Mouse (Mus musculus) hindbrain, embryonic 15.5 days (tissue): Measurements from ENCODE around the gene Camta1. TPM values are rescaled to one million over a fixed set of nuclear protein-coding genes. Genes with fewer than 3 reads are reported as not detected.

ENCODE experiments used
- ATAC-seq: fragments of 200-750 bp; cut with Nextera tagmentation; 2 replicates; pipeline ENCODE4 v1.8.0; 2017; ENCODE audit warnings: low read depth, moderate number of reproducible peaks, moderate TSS enrichment; ENCODE audit not compliant: low FRiP score
- H3K27ac ChIP-seq: fragments of 300-500 bp; sonication (generic); replicated peaks from 2 replicates; pipeline ENCODE4 v1.5.1; 2015; ENCODE audit warnings: mild to moderate bottlenecking, inconsistent platforms
- H3K27me3 ChIP-seq: fragments of 300-500 bp; sonication (generic); 2 replicates; pipeline ENCODE4 v1.6.1; 2015; ENCODE audit warnings: control low read depth, inconsistent platforms
- H3K36me3 ChIP-seq: fragments of 300-500 bp; sonication (generic); 2 replicates; pipeline ENCODE4 v1.6.1; 2015; ENCODE audit warnings: control low read depth, inconsistent platforms
- H3K4me1 ChIP-seq: fragments of 300-500 bp; sonication (generic); replicated peaks from 2 replicates; pipeline ENCODE4 v1.6.1; 2015; ENCODE audit warnings: control low read depth, inconsistent platforms
- H3K4me2 ChIP-seq: fragments of 300-500 bp; sonication (generic); 2 replicates; pipeline ENCODE4 v1.6.1; 2015; ENCODE audit warnings: moderate library complexity, mild to moderate bottlenecking, inconsistent platforms
- H3K4me3 ChIP-seq: fragments of 300-500 bp; sonication (generic); 2 replicates; pipeline ENCODE4 v1.5.1; 2015; ENCODE audit warnings: mild to moderate bottlenecking, inconsistent platforms
- H3K9ac ChIP-seq: fragments of 300-500 bp; sonication (generic); 2 replicates; pipeline ENCODE4 v1.6.1; 2015; ENCODE audit warnings: inconsistent platforms
- H3K9me3 ChIP-seq: fragments of 300-500 bp; sonication (generic); 2 replicates; pipeline ENCODE4 v1.6.1; 2016; ENCODE audit warnings: control low read depth, inconsistent platforms
- WGBS: fragments of 180-500 bp; shearing (Covaris S2); methylation state at CpG from one replicate; pipeline ENCODE4 v1.1.7; 2015; 5-methylcytosine and 5-hydroxymethylcytosine counted together
- polyA plus RNA-seq: library from polyadenylated mRNA; unstranded; fragments of >200 nt; fragmentation: Nextera tagmentation; extraction: Ambion mirVana; gene quantifications from 2 replicates; pipeline ENCODE4 v1.2.1, GENCODE M21; 2015

Gene Camta1
- polyA plus RNA-seq, 1 experiment from 2014 or later: 150 TPM

DNA sequence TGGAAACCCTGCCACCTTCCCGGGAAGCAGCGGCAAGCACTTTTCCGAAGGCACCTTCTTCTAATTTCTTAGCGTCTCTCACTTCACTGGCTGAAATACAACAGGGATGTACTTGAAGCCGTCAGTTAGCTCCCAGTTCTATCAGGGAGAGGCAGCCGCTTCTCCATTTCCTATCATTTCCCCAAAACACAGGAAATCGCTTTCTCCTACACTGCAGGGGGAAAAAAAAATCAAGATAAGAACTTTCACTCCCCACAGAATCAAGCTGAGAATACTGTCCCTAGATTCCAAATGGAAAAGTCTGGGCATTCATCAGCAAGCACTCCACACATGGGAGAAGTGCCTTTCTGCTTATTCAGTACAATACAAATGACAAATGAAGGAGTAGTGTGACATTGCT is 2.4 kb downstream of the Camta1 start:
- no peak overlapping the region for H3K27ac ChIP-seq
- ATAC-seq: no peak
- peaks cover 31% of the 10 kb centered on the region for H3K4me1 ChIP-seq
- no peak overlapping the region for H3K4me2 ChIP-seq
- WGBS: 89% methylated on average over 7 of the region's 7 CpGs
- H3K36me3 ChIP-seq: no peaks in the 10 kb centered on the region
- H3K9me3 ChIP-seq: no peaks in the 10 kb centered on the region
- no peaks in the 10 kb centered on the region for H3K27me3 ChIP-seq
- no peak overlapping the region for H3K4me3 ChIP-seq
- no peak overlapping the region for H3K9ac ChIP-seq

DNA sequence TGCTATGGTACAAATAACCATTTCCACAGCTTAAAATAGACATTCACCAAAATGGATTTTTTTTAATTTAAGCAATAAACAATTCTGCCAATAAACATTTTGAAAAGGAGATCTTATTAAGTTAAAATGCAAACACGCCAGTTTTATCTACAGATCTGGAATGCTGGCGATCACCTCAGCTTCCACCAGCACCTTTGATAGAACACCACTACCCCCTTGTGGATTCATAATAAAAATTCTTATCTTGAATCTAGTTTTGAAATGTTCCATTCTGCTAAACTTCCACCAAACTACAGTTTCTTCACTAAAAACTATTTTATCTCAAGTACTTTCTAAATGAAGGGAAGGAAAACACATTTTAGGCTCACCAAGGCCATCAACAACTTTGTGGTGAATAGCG is 7.7 kb downstream of the Camta1 start:
- Histone ChIP-seq H3K27ac (no peak overlapping the region), H3K4me3 (no peak overlapping the region), H3K9ac (no peak overlapping the region), H3K36me3 (no peaks in the 10 kb centered on the region), H3K4me1 (0 out of 2 replicates have a peak, but pooled peaks cover 5% of the 10 kb centered on the region), H3K9me3 (no peaks in the 10 kb centered on the region), H3K27me3 (no peaks in the 10 kb centered on the region), H3K4me2 (no peak overlapping the region)
- ATAC-seq: no peak
- 57% methylated on average over 3 of the region's 3 CpGs for WGBS

DNA sequence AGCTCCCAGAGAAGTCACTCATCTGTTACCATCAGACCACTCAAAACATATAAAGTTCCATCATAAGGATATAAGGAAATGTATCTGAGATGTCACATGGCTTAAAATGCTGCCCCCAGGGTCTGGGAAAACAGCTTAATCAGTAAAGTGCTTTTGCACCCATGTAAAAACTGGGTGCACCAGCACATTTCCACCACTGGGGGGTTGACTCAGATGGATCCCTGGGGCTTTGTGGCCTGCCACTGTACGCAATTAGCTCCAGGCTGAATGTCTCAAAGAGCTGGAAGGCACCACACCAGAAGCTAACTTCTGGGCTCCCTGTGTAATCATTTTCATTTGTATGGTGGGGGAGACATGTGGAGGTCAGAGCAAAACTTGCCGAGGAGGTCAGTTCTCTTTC is 10.5 kb downstream of the Camta1 start:
- Histone ChIP-seq H3K36me3 (no peaks in the 10 kb centered on the region), H3K4me3 (no peak overlapping the region), H3K4me1 (0 out of 2 replicates have a peak, but pooled peaks cover 3% of the 10 kb centered on the region), H3K27ac (no peak overlapping the region), H3K9me3 (no peaks in the 10 kb centered on the region), H3K9ac (no peak overlapping the region), H3K27me3 (no peaks in the 10 kb centered on the region), H3K4me2 (no peak overlapping the region)
- 52% methylated on average over 2 of the region's 2 CpGs for WGBS
- no peak for ATAC-seq

DNA sequence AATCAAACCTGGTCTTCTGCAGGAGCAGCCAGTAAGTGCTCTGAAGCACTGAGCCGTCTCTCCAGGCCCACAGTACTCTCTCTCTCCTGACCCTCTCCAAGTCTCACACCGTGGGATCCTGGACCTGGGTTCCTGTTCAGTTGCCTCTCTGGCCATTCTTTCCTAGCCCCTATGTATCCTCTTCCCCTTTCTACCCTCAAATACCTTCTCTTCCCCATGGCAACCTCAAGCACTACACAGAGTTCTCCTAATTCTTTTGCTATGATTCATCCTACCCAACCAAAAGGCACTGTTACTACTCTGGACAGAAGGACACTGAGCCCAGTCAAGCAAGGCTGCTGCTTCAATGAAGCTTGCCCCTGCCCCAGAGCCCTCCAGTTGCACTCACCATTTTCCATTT is 19.1 kb downstream of the Camta1 start:
- Histone ChIP-seq H3K4me3 (no peak overlapping the region), H3K27ac (no peak overlapping the region), H3K9me3 (no peaks in the 10 kb centered on the region), H3K4me2 (no peak overlapping the region), H3K27me3 (no peaks in the 10 kb centered on the region), H3K9ac (no peak overlapping the region), H3K36me3 (no peaks in the 10 kb centered on the region), H3K4me1 (no peaks in the 10 kb centered on the region; the same call in 1 of the 2 replicates)
- WGBS: 20% methylated on average over 2 of the region's 2 CpGs
- ATAC-seq: no peak

DNA sequence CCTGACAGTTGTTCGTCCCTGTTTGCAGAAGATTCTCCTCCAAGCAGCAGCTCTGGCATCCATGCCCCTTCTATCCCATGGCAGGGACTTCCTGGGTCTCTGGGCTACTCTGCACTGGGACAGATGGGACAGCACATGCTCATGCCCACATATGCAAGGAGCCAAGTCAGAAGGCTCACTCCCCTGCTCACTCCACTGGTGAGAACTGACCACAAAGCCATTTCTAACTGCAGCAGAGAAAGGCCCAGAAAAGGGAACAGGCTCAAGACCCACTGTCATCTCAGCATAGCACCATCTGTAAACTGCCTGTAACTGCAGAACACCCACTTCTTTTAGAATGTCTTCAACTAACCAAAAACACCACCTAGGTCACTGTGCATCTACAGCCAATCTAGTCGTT is 23.2 kb downstream of the Camta1 start:
- WGBS: 84% methylated on average over 2 of the region's 2 CpGs
- H3K36me3 ChIP-seq: no peaks in the 10 kb centered on the region

DNA sequence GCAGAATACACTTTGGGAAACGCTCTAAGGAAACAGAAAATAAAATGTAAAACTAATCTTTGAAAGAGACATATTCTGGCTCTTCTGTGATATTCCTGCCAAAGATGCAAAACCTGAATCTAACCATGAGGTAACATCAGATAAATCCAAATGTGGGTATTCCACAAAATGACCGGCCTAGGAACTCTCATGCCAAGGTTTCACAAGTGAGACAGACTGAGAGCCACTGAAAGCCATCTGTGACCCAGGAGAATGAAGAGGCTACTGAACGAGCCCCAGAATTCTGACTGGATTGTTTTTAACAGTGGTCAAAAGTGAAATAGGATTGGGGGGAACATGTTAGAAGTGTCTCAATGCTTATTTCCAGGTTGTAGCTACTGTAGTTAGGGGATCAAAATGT is 25.8 kb downstream of the Camta1 start:
- WGBS: 91% methylated on average over 3 of the region's 3 CpGs
- Histone ChIP-seq H3K9me3 (no peaks in the 10 kb centered on the region), H3K4me3 (no peak overlapping the region), H3K4me2 (no peak overlapping the region), H3K36me3 (no peaks in the 10 kb centered on the region), H3K4me1 (peaks cover 8% of the 10 kb centered on the region; the same call in 1 of the 2 replicates), H3K9ac (no peak overlapping the region), H3K27me3 (no peaks in the 10 kb centered on the region), H3K27ac (no peak overlapping the region)
- no peak for ATAC-seq

More for the DNA sequence above, 23.2 kb downstream of the Camta1 start:
- Histone ChIP-seq H3K9me3 (no peaks in the 10 kb centered on the region), H3K4me2 (no peak overlapping the region), H3K9ac (no peak overlapping the region), H3K4me3 (no peak overlapping the region), H3K27ac (no peak overlapping the region), H3K27me3 (no peaks in the 10 kb centered on the region), H3K4me1 (peaks cover 8% of the 10 kb centered on the region; the same call in 1 of the 2 replicates)
- no peak for ATAC-seq

DNA sequence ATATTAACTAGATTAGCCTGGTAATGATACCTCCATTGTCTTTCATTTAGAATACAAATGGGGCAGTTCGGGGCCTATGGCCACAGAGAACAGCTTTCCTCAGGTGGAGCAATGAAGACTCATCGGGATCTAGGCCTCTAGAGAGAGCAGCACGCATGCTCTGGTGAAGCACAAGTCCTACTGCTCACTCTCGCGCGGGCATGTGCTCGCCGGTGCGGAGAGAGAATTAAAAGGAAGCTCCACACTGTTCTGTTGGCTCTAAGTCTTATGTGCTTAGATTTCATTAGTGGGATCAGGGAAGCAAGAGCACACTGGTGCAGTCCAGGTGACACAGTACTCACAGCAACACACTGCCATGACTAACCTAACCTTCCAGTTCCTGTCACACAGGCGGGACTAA is 27.1 kb downstream of the Camta1 start:
- H3K36me3 ChIP-seq: no peaks in the 10 kb centered on the region
- peak overlapping the region; percentile 45 for H3K27ac ChIP-seq
- no peaks in the 10 kb centered on the region for H3K27me3 ChIP-seq
- no peaks in the 10 kb centered on the region for H3K9me3 ChIP-seq
- no peak overlapping the region for H3K4me3 ChIP-seq
- no peak overlapping the region for H3K4me2 ChIP-seq
- H3K4me1 ChIP-seq: peaks cover 8% of the 10 kb centered on the region; the same call in 1 of the 2 replicates
- WGBS: 59% methylated on average over 10 of the region's 10 CpGs
- 0 out of 2 replicates have a peak, but pooled peaks have one; percentile 30 for ATAC-seq
- no peak overlapping the region for H3K9ac ChIP-seq

DNA sequence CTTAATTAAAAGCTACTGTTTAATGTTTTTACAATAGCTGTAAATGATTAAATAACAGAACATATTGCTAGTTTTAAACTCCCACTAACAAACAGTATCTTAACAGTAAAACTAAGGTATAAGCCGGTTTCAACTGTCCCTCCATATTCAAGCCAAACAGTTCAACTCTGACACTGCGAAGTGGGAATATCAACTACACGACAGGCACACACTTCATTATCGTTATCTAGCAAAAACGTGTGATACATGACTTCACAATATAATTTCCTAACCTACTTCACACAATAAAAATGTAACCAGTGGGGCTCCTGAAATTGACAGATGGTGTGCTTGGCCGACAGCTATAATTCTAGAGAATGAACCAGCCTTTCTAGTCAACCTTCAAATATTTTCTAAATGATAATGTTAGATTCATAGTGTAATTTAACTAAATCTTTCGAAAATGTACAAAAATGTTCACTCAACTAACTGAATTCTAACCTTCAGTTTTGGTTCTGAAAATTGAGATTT is 27.7 kb downstream of the Camta1 start:
- H3K4me3 ChIP-seq: no peak overlapping the region
- 73% methylated on average over 7 of the region's 7 CpGs for WGBS
- no peak overlapping the region for H3K4me2 ChIP-seq
- ATAC-seq: no peak
- H3K9ac ChIP-seq: no peak overlapping the region
- H3K27me3 ChIP-seq: no peaks in the 10 kb centered on the region
- H3K4me1 ChIP-seq: peaks cover 8% of the 10 kb centered on the region; the same call in 1 of the 2 replicates
- H3K36me3 ChIP-seq: no peaks in the 10 kb centered on the region
- peak overlapping the region; percentile 45; the same call in 1 of the 2 replicates for H3K27ac ChIP-seq
- no peaks in the 10 kb centered on the region for H3K9me3 ChIP-seq

DNA sequence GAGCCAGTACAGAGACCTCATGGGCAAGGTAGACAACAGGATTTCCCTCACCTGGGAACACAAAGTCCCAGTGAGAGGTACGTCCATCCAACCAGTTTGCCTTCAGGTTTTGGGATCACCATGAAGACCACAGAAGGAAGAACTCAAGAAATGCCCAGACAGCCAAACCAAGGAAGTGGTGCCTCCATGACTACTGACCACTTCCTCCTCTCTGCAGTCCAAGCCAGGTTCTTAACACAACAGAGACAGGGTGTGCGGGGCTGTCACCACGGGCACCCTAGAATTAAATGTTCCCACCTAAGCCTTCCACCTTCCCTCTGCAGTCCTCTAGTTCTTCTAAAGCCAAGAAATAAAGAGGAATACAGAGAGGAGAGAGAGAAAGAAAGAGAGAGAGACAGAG is 33.8 kb downstream of the Camta1 start:
- Histone ChIP-seq H3K27me3 (no peaks in the 10 kb centered on the region), H3K9ac (no peak overlapping the region), H3K36me3 (no peaks in the 10 kb centered on the region; the same call in 1 of the 2 replicates), H3K4me3 (no peak overlapping the region), H3K9me3 (no peaks in the 10 kb centered on the region), H3K4me2 (no peak overlapping the region), H3K27ac (no peak overlapping the region), H3K4me1 (no peaks in the 10 kb centered on the region)
- no peak for ATAC-seq
- 97% methylated on average over 3 of the region's 3 CpGs for WGBS

DNA sequence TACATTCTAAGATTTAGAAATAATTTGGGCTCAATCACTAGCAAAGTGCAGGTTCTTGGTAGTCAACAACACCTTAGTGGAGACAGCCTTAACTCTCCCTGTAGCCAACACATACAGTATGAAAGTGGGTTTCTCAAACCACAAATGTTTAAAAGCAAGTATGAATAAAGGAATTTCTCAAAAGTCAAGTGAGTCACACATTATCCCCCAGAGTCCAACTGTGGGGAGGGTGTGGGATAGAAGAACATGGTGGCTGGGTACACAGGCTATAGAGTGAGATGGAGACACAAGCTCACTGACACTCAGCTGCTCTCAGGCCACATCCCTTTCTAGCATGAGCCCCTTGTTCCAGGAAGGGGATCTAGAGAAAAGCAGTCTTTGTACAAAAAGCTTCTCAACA is 34.3 kb downstream of the Camta1 start:
- no peak overlapping the region for H3K27ac ChIP-seq
- H3K9me3 ChIP-seq: no peaks in the 10 kb centered on the region
- no peak overlapping the region for H3K4me2 ChIP-seq
- ATAC-seq: no peak
- no peak overlapping the region for H3K4me3 ChIP-seq
- H3K9ac ChIP-seq: no peak overlapping the region
- no peaks in the 10 kb centered on the region for H3K4me1 ChIP-seq
- no peaks in the 10 kb centered on the region; the same call in 1 of the 2 replicates for H3K36me3 ChIP-seq
- no peaks in the 10 kb centered on the region for H3K27me3 ChIP-seq

DNA sequence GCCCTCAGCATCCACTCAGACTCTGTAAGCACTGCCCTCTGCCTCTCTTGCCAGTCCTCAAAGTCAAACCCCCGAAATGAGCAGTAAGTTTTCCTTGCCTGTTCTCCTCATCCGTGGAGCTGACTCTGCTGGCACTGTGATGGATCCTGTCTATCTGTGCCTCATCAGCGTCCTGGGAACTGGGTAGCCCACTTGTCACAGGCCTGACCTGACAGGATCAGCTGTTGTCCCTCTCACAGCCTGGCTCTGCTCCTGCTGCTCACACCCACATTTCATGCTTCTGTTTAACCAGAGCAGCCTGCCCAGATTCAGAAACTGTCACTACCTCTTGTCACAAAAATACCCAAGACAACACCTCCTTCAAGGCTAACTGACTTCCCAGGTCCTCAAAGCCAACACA is 37.7 kb downstream of the Camta1 start:
- Histone ChIP-seq H3K4me2 (no peak overlapping the region), H3K9ac (no peak overlapping the region), H3K4me1 (peaks cover 4% of the 10 kb centered on the region), H3K36me3 (no peaks in the 10 kb centered on the region; the same call in 1 of the 2 replicates), H3K27me3 (no peaks in the 10 kb centered on the region), H3K9me3 (no peaks in the 10 kb centered on the region), H3K27ac (no peak overlapping the region), H3K4me3 (no peak overlapping the region)
- WGBS: 57% methylated on average over 3 of the region's 3 CpGs
- ATAC-seq: no peak

DNA sequence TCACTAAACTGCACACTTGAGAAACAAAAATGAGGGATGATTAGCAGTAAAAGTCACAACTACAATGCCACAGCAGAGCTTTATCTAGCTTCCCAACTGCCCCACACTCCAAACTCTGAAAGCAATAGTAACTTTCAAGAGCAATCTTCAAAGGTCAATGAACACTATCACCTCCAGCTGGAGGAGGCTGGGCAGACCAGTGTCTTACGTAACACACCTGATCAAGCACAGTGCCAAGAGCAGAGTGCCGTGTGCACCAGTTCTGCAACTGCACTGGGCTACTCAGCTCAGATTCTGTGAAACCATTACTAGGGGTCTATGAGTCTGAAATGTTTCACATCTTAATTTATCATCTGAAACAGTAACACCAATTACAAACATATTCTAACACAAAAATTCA is 38.7 kb downstream of the Camta1 start:
- H3K9ac ChIP-seq: no peak overlapping the region
- no peaks in the 10 kb centered on the region for H3K36me3 ChIP-seq
- no peak for ATAC-seq
- H3K4me3 ChIP-seq: no peak overlapping the region
- WGBS: 86% methylated on average over 2 of the region's 2 CpGs
- no peaks in the 10 kb centered on the region for H3K9me3 ChIP-seq
- no peak overlapping the region for H3K4me2 ChIP-seq
- no peaks in the 10 kb centered on the region for H3K27me3 ChIP-seq
- no peak overlapping the region for H3K27ac ChIP-seq
- peaks cover 13% of the 10 kb centered on the region for H3K4me1 ChIP-seq
